Mouse (Mus musculus) layer of hippocampus, adult 2 months (tissue): Measurements from ENCODE around the gene Foxp2. TPM values are rescaled to one million over a fixed set of nuclear protein-coding genes. Genes with fewer than 3 reads are reported as not detected.

ENCODE experiments used
- DNase-seq, 2 experiments: peaks; one replicate each; pipeline ENCODE4 v3.0.0; 2022; ENCODE audit warnings: low spot score in 2 of 2
- H3K27ac ChIP-seq: fragments of 200-600 bp; 2 replicates; pipeline ENCODE4 v1.8.1; 2022
- H3K4me3 ChIP-seq: fragments of 200-600 bp; 2 replicates; pipeline ENCODE4 v1.8.1; 2022; ENCODE audit warnings: mild to moderate bottlenecking
- CTCF ChIP-seq: fragments of 200-600 bp; conservative IDR thresholded peaks from 2 replicates; pipeline ENCODE4 v1.8.1; 2022; ENCODE audit warnings: antibody characterized with exemption, mild to moderate bottlenecking, moderate library complexity
- microRNA-seq, 2 experiments: library from miRNA; unstranded; fragments of <30 nt; microRNA quantifications; one replicate each; pipeline ENCODE4 v1.2.0; 2021
- total RNA-seq, 2 experiments: library from RNA; stranded (reverse); gene quantifications; 2 replicates each; pipeline ENCODE4 v1.2.3; 2021

Foxp2 gene
- total RNA-seq, 2 experiments from 2014 or later: 1.8 to 2.1 TPM

- no peak overlapping the region for H3K4me3 ChIP-seq
- TF ChIP-seq CTCF: no peak
- H3K27ac ChIP-seq: no peak overlapping the region
- no peak for DNase-seq
Observed at GRCm38 (mm10) chr6:15465471-15465870, 564.3 kb downstream of the Foxp2 start.

- Histone ChIP-seq H3K27ac (no peak overlapping the region), H3K4me3 (no peak overlapping the region)
- TF ChIP-seq CTCF: no peak
- no peak for DNase-seq
Observed at GRCm38 (mm10) chr6:15466634-15467033, 565.5 kb downstream of the Foxp2 start.

GRCm38 (mm10) chr6:15486909-15487308 lies 585.8 kb downstream of the Foxp2 start:
- no peak for TF ChIP-seq CTCF
- H3K4me3 ChIP-seq: no peak overlapping the region
- H3K27ac ChIP-seq: no peak overlapping the region

More at GRCm38 (mm10) chr6:15486909-15487308, 585.8 kb downstream of the Foxp2 start:
- DNase-seq: no peak

Small RNAs within 50 kb of the gene (microRNA-seq; reads per million reads assigned to microRNA genes)
- 0 reads per million in 2 experiments for gene Gm25470

Other genes starting within 250 kb of the Foxp2 start
- not detected for gene Ppp1r3a, start 146.1 kb upstream of the Foxp2 start, total RNA-seq